Mouse (Mus musculus): ENCODE results near the gene Cfl2.

Cfl2 gene

DNA sequence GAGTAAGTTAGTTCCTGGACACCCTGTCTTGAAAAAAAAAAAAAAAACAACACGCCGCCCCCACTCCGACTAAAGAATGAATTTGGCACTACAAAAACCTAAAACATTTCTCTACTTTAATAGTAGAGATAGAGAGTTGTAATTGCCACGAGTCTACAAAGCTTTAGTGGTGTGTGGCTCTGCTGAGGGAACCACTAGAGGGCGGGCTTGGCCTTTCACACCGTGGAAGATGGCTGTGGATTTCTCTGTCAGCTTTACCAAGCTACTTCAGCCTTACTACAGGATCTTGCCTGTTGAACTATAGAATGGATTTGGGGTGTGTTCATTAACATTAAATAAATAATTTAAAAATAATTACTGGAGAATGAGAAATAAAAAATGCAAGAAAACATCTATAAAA, 32.1 kb downstream of the Cfl2 start:
- DNase-seq (ENCODE audit: low spot score) = peak; percentile 92

DNA sequence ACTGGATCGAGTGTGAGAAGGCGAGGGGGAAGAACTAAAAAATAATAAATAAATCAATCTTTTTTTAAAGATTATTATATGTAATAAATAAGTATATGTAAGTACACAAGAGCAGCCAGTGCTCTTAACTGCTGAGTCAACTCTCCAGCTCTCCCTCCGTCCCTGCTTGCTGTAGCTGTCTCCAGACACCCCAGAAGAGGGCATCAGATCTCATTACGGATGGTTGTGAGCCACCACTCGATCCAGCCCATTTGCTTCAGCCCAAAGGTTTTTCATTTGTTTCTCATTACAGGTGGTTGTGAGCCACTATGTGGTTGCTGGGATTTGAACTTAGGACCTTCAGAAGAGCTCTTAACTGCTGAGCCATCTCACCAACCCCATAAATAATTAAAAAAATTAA, 32.8 kb downstream of the Cfl2 start:
- no peak for DNase-seq (ENCODE audit: low spot score)

DNA sequence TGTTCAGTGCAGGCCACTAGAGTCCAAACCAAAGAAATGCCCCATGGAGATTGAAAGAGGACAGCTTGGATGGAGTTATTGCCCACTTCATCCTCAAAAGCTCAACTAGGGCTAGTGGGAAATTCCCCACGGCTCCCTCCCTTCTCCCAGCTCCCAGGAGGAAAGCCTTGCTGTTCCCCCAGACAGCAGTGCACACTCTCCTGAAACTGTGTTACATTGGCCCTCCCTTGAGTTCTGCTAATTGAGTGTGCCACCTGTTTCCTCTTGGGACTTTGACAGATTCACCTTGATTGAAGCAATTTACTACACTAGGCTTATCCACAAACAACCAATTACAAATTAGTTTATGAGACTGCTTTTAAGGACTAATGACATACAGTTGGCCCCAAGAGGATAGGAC, 34.6 kb downstream of the Cfl2 start:
- no peak for DNase-seq (ENCODE audit: low spot score)

GRCm38 (mm10) chr12:54825202-54825601, 37.5 kb downstream of the Cfl2 start:
- no peak for DNase-seq (ENCODE audit: low spot score)

DNA sequence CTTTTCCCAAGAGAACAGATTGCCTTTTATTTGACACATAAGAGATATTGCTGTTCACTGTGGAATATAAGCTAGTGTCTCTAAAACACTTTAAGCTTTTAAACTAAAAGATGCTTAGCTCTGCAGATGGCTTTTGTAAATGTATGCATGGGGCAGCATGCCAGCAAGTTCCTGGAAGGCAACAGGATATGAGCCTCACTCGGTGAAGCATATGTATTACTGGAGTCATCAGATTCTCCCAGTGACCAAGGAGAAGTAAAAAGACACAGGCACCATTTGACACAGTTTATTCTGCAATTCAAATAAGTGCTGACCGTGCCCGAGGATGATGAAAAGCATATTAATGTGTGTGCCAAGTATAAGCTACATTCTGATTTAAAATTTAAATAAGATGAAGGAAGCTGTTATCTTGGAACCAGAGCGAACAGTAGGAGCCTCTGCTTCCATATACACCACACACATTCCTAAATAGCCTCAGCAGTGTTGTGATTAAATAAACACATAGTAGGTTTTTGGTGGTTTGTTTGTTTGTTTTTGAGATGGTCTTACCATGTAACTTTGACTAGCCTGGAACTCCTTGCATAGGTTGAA, 39.7 kb downstream of the Cfl2 start:
- no peak for DNase-seq (ENCODE audit: low spot score)

- DNase-seq (ENCODE audit: low spot score) = no peak
Measured at GRCm38 (mm10) chr12:54820684-54821161, 42.0 kb downstream of the Cfl2 start.

- no peak for DNase-seq (ENCODE audit: low spot score)
Measured at GRCm38 (mm10) chr12:54819181-54819935, 43.3 kb downstream of the Cfl2 start.

DNA sequence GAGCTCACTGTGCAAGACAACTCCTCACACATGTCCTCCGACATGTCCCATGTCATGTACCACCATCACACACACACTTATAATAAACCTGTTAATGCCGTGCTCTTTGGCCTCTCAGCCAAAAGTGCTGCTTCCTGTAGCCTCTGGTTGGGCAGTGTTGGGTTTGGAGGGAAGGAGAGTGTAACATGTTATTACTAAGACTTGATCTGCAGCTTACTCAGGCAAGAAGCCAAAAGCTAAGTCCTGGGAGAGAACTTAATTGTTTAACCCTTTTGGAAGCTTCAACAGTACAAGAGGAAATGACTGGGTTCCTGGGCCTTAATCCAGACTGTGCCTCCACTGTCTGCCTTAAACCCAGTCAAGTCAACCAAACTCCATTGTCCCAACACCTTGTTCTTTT, 52.5 kb downstream of the Cfl2 start:
- no peak for DNase-seq (ENCODE audit: low spot score)

All from retina, embryonic 14.5 days (tissue).